Mouse (Mus musculus) liver, adult 2 months (tissue): ENCODE measurements at regions not wholly inside any gene's neighbourhood (a gene's known extent, or its start where the extent isn't known, plus 50 kb on each side); places are given as distances from the start of the nearest gene placed in this dataset.

ENCODE experiments used
- CTCF ChIP-seq: fragments of 200-500 bp; IDR thresholded peaks from 2 replicates; pipeline ENCODE4 v1.5.1; 2011; ENCODE audit warnings: low read depth, low read length, control low read depth
- POLR2A ChIP-seq: fragments of 200-500 bp; IDR thresholded peaks from 2 replicates; pipeline ENCODE4 v1.6.1; 2011; ENCODE audit warnings: low read length, control low read depth; ENCODE audit not compliant: insufficient read depth; ENCODE audit errors: extremely low read depth

GRCm38 (mm10) chr14:76649927-76650326, 93.2 kb upstream of the Serp2 start:
- TF ChIP-seq CTCF (no peak), POLR2A (no peak)
